Mouse (Mus musculus): ENCODE measurements around the gene Trak1. TPM values are rescaled to one million over a fixed set of nuclear protein-coding genes. Genes with fewer than 3 reads are reported as not detected.
"Not testable (repeated sequence)": the region's sequence is repeated elsewhere in the genome, so short reads cannot be mapped to it uniquely, and the experiment has no call there.

The Trak1 gene
- polyA plus RNA-seq, 1 experiment: 9.7 TPM

DNA sequence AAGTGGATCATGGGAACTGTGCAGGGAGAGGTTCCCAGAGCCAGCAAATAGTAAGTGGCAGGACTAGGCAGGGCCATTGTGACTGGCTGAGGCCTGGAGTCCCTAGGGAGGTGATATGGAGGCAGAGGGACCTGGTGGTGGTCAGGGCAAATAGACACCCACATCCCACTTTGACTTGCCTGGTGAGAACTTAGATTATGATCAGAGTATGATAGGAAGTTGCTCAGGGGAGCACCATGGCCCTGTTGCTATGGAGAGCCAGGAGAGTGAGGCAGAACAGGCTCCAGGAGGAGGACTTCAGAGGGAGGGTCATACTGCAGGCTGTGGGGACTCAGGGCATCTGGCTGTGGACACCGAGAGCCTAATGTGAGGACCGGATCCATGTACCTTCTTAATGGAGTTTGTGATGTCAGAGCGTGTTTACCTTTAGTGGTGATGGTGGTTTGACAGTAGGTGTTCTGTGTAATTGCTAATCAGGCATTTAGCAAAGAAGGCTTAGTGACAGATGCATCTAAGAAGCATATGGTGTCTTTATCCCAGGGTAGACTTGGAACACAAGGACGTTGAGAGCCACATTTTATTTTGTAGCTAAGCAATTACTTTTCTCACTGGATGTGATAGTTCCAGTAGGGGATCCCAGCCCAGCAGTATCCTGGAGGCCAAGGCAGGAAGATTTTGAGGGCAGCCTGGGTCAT, 18.7 kb downstream of the Trak1 start:
- Histone ChIP-seq H3K9me3 (no peaks in the 10 kb centered on the region), H3K4me3 (replicated peaks) (peak overlapping the region; percentile 64), H3K27me3 (replicated peaks) (peaks cover 2% of the 10 kb centered on the region), H3K4me1 (peaks cover 73% of the 10 kb centered on the region), H3K36me3 (replicated peaks; ENCODE audit: low read length) (peaks cover 15% of the 10 kb centered on the region)
- TF ChIP-seq GATA1 (IDR thresholded peaks at IDR 0.05; ENCODE audit: borderline replicate concordance, low read length) (no peak), FLI1 (IDR thresholded peaks at IDR 0.05; ENCODE audit: low read length) (no peak)

DNA sequence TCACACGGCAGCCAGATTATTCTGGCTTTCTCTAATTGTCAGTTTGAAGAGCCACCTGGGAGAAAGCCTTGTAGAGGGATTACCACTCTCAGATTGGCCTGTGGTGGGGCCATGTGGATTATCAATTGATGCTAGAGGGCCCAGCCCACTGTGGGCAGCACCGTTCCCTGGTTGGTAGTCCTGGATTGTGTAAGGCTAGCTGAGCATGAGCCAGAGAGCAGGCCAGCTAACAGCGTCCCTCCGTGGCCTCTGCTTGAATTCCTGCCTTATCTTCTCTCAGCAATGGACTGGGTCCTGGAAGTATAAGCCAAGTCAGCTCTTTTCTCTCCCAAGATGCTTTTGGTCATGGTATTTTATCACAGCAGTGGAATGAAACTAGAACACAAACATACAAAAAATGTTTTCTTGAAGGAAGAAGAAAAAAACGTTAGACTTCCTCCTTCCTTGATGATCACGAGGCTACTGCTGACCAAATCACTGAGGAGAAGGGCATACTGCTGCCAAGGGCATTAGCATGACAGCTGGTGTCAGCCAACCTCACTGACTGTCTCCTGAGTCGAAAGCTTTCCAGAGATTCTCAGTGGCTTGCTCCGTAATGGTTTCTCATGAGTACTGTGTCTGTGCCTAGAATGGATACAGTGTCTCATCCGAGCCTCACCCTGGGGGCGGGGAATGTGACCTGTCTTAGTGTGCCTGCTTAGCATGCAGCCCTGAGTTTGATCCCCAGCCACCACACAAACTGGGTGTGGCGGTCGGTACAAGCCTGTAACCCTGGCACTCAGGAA, 19.5 kb downstream of the Trak1 start:
- Histone ChIP-seq H3K36me3 (replicated peaks; ENCODE audit: low read length) (peaks cover 22% of the 10 kb centered on the region), H3K9me3 (no peaks in the 10 kb centered on the region), H3K4me1 (peaks cover 74% of the 10 kb centered on the region), H3K4me3 (replicated peaks) (peak overlapping the region; percentile 80), H3K27me3 (replicated peaks) (peaks cover 2% of the 10 kb centered on the region)
- TF ChIP-seq GATA1 (IDR thresholded peaks at IDR 0.05; ENCODE audit: borderline replicate concordance, low read length): no peak
- no peak for TF ChIP-seq FLI1 (IDR thresholded peaks at IDR 0.05; ENCODE audit: low read length)

DNA sequence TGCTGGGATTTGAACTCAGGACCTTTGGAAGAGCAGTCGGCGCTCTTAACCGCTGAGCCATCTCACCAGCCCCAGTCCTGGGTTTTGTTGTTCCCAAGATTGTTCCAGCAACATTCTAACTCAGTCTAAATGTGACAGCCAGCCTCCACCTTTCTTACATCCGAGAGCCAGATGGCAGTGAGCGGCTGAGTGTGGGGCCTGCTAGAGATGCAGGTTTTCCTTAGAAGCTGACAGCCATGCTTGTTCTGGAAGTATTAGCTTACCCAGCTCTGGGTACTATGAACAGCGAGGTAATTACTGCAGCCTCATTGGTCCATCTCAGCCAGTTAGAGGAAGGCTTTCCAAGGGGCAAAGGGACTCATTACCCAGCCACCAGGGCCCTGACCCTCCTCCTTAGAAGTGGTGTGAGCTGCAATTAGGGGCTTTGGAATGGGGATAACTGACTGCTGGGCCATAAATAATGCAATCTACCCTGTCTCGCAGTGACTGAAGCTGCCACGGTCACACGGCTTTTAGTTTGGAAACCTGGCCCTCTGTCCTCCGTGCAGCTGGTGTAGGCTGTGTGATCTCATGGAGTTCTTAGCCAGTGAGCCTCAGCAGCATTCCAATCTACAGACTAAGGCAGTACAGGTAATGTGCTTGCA, 22.1 kb downstream of the Trak1 start:
- no peak for TF ChIP-seq GATA1 (IDR thresholded peaks at IDR 0.05; ENCODE audit: borderline replicate concordance, low read length)
- TF ChIP-seq FLI1 (IDR thresholded peaks at IDR 0.05; ENCODE audit: low read length): no peak
- no peak overlapping the region for H3K4me3 ChIP-seq (replicated peaks)
- peaks cover 56% of the 10 kb centered on the region for H3K4me1 ChIP-seq
- H3K36me3 ChIP-seq (replicated peaks; ENCODE audit: low read length): peaks cover 26% of the 10 kb centered on the region
- no peaks in the 10 kb centered on the region for H3K27me3 ChIP-seq (replicated peaks)
- H3K9me3 ChIP-seq: no peaks in the 10 kb centered on the region

DNA sequence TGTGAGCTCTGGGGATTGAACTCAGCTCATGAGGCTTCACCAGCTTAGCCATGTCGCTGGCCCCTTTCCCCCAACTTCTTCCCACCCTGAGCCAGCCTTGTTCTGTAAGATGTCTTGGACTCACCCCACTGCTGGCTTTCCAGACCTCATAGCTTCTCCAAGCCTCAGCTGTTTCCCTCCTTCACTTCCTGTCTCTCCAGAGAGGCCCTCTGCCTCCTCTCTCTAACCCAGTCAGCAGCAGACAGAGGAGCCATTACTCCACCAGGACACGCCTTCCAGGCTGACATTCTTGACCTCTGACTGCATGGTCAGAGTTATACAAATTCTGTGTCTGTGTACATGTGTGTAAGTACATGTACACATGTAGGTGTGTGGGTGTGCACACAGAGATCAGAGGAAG, 23.1 kb downstream of the Trak1 start:
- Histone ChIP-seq H3K27me3 (replicated peaks) (no peaks in the 10 kb centered on the region), H3K4me1 (peaks cover 46% of the 10 kb centered on the region), H3K4me3 (replicated peaks) (peak overlapping the region; percentile 46), H3K36me3 (replicated peaks; ENCODE audit: low read length) (peaks cover 26% of the 10 kb centered on the region), H3K9me3 (no peaks in the 10 kb centered on the region)
- TF ChIP-seq FLI1 (IDR thresholded peaks at IDR 0.05; ENCODE audit: low read length) (no peak), GATA1 (IDR thresholded peaks at IDR 0.05; ENCODE audit: borderline replicate concordance, low read length) (no peak)

DNA sequence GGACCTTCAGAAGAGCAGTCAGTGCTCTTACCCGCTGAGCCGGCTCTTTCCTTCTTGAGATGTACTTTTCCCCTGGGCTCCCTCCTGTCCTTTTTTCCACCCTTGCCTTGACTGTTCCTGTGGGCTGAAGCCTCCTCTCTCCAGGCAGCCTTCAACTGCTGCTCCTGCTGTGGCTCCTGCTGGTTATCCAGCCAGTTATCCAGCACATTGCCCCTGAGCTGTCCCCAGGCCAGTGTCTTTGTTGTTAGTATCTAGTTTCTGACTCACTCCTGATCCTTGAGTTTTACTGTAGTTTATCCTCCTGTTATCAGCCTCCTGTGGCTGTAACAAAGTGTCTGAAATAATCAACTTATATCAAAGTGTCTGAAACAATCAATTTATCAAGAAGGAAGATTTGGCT, 23.8 kb downstream of the Trak1 start:
- TF ChIP-seq FLI1 (IDR thresholded peaks at IDR 0.05; ENCODE audit: low read length): no peak
- TF ChIP-seq GATA1 (IDR thresholded peaks at IDR 0.05; ENCODE audit: borderline replicate concordance, low read length): no peak
- Histone ChIP-seq H3K9me3 (no peaks in the 10 kb centered on the region), H3K27me3 (replicated peaks) (no peaks in the 10 kb centered on the region), H3K4me1 (peaks cover 39% of the 10 kb centered on the region), H3K4me3 (replicated peaks) (no peak overlapping the region), H3K36me3 (replicated peaks; ENCODE audit: low read length) (peaks cover 26% of the 10 kb centered on the region)

DNA sequence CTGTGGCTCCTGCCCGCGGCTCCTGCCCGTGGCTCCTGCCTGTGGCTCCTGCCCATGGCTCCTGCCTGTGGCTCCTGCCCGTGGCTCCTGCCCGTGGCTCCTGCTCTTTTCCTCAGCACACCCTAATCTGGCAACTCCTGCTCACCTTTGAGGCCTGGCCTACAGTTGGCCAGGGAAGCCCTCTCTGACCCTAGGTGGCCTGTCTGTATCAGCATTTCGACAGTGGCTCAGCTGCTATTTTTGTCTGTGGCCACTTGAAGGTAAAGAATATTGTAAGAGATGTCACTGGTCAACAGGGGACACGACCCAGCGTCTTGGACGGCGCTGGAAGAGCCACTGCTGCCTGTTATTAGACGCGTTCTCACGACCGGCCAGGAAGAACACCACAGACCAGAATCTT, 24.7 kb downstream of the Trak1 start:
- Histone ChIP-seq H3K36me3 (replicated peaks; ENCODE audit: low read length) (peaks cover 26% of the 10 kb centered on the region), H3K27me3 (replicated peaks) (no peaks in the 10 kb centered on the region), H3K4me1 (peaks cover 30% of the 10 kb centered on the region), H3K4me3 (replicated peaks) (no peak overlapping the region), H3K9me3 (no peaks in the 10 kb centered on the region)
- TF ChIP-seq GATA1 (IDR thresholded peaks at IDR 0.05; ENCODE audit: borderline replicate concordance, low read length) (no peak), FLI1 (IDR thresholded peaks at IDR 0.05; ENCODE audit: low read length) (no peak)

DNA sequence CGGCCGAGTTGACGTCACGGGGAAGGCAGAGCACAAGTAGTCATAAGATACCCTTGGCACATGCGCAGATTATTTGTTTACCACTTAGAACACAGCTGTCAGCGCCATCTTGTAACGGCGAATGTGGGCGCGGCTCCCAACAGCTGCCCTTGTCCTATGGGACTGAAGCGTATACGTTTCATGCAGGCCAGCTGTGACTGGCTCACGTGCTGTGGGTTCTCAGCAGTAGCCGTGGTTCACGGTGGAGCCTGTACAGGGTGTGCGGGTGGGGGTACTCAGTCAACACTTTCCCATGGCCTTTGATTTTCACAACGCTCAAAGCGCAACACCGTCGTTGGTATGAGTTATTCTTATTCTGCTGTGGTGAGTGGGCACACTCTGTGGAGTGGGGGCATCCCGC, 31.0 kb downstream of the Trak1 start:
- H3K4me1 ChIP-seq: peaks cover 39% of the 10 kb centered on the region
- not testable (repeated sequence) for H3K9me3 ChIP-seq; H3K27me3 ChIP-seq (replicated peaks); H3K36me3 ChIP-seq (replicated peaks; ENCODE audit: low read length); H3K4me3 ChIP-seq (replicated peaks)

DNA sequence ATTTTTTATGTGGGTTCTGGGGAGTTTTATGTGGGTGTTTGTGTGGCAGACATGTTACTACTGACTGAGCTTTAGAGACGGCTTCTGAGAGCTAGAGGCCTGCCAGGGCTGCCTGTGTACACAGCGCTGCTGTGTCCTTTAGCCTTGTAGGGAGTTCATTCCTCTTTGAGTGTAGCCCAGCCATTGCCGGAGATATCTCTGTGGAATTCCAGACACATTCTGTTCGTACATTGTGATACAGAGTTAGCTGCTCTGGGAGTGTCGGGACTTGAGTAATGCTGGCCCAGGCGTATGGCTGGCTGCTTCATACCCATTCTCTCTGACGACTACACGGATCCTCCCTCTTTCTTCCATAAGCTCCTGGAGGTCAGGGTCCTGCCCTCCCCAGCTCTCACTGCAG, 31.9 kb downstream of the Trak1 start:
- no peak overlapping the region for H3K4me3 ChIP-seq (replicated peaks)
- H3K9me3 ChIP-seq: peaks cover 4% of the 10 kb centered on the region
- TF ChIP-seq FLI1 (IDR thresholded peaks at IDR 0.05; ENCODE audit: low read length) (no peak), GATA1 (IDR thresholded peaks at IDR 0.05; ENCODE audit: borderline replicate concordance, low read length) (no peak)
- H3K4me1 ChIP-seq: peaks cover 42% of the 10 kb centered on the region
- no peaks in the 10 kb centered on the region for H3K27me3 ChIP-seq (replicated peaks)
- H3K36me3 ChIP-seq (replicated peaks; ENCODE audit: low read length): peaks cover 6% of the 10 kb centered on the region

DNA sequence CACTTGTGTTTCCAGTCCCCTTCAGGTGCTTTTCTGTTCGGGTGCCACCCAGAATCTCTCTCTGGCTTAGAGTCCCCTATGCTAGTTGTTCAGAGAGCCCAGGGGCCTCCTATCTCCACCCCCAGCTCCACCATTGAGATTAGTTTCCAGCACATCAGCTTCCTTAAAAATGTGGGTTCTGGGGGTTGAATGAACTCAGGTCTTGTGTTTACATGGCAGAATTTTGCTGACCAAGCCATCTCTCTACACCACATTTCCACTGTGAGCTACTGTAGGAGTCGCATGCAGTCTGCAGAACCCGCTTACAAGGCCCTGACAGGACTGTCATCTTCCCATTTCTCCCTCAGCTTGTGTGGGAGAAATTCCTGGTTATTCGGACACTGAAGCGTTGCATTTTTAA, 32.8 kb downstream of the Trak1 start:
- peaks cover 42% of the 10 kb centered on the region for H3K4me1 ChIP-seq
- TF ChIP-seq FLI1 (IDR thresholded peaks at IDR 0.05; ENCODE audit: low read length) (no peak), GATA1 (IDR thresholded peaks at IDR 0.05; ENCODE audit: borderline replicate concordance, low read length) (no peak)
- peaks cover 4% of the 10 kb centered on the region for H3K9me3 ChIP-seq
- H3K4me3 ChIP-seq (replicated peaks): no peak overlapping the region
- no peaks in the 10 kb centered on the region for H3K27me3 ChIP-seq (replicated peaks)
- H3K36me3 ChIP-seq (replicated peaks; ENCODE audit: low read length): peaks cover 6% of the 10 kb centered on the region

DNA sequence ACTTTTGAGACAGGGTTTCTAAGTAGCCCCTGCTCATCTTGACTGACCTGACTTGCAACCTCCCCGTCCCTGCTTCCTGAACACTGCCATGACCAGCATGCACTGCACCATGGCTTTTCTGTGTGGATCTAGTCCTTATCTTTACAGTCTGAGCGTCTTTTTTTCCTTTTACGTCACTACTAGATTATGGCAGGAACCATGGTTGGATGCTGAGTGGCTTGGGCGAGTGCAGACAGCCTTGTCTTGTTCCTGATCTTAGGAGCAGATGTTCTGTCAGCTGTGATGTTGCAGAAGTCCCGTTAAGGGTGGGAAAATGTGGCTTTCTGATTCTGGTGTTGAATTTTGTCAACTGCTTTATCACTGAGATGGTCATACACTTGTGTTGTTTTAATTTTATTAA, 34.1 kb downstream of the Trak1 start:
- TF ChIP-seq FLI1 (IDR thresholded peaks at IDR 0.05; ENCODE audit: low read length): no peak
- no peak for TF ChIP-seq GATA1 (IDR thresholded peaks at IDR 0.05; ENCODE audit: borderline replicate concordance, low read length)
- Histone ChIP-seq H3K36me3 (replicated peaks; ENCODE audit: low read length) (peaks cover 6% of the 10 kb centered on the region), H3K27me3 (replicated peaks) (no peaks in the 10 kb centered on the region), H3K4me3 (replicated peaks) (peak overlapping the region; percentile 42), H3K9me3 (peaks cover 4% of the 10 kb centered on the region), H3K4me1 (peaks cover 42% of the 10 kb centered on the region)

All from megakaryocyte, embryonic 14.5 days (primary cell).